Mouse (Mus musculus) testis, adult 2 months (tissue): ENCODE data around the gene Snrnp25. TPM values are rescaled to one million over a fixed set of nuclear protein-coding genes. Genes with fewer than 3 reads are reported as not detected.

Source experiments
- H3K27ac ChIP-seq: fragments of 200-500 bp; 2 replicates; pipeline ENCODE4 v1.5.1; 2012; ENCODE audit warnings: low read depth, low read length; ENCODE audit not compliant: control insufficient read depth, insufficient read depth
- H3K27me3 ChIP-seq: fragments of 200-500 bp; 2 replicates; pipeline ENCODE4 v1.6.1; 2012; ENCODE audit warnings: mild to moderate bottlenecking, low read length, moderate library complexity; ENCODE audit not compliant: control insufficient read depth, insufficient read depth
- H3K36me3 ChIP-seq: fragments of 200-500 bp; 2 replicates; pipeline ENCODE4 v1.6.1; 2012; ENCODE audit warnings: mild to moderate bottlenecking, low read length; ENCODE audit not compliant: control insufficient read depth, insufficient read depth
- H3K4me1 ChIP-seq: fragments of 200-500 bp; 2 replicates; pipeline ENCODE4 v1.6.1; 2012; ENCODE audit warnings: low read length; ENCODE audit not compliant: control insufficient read depth, insufficient read depth
- H3K4me3 ChIP-seq: fragments of 200-500 bp; 2 replicates; pipeline ENCODE4 v1.5.1; 2012; ENCODE audit warnings: low read depth, mild to moderate bottlenecking, low read length, moderate library complexity, mixed read lengths; ENCODE audit not compliant: control insufficient read depth
- CTCF ChIP-seq: fragments of 200-500 bp; IDR thresholded peaks from 2 replicates; pipeline ENCODE4 v1.5.1; 2012; ENCODE audit warnings: low read depth, mild to moderate bottlenecking, inconsistent platforms, low read length, moderate library complexity; ENCODE audit not compliant: control insufficient read depth, insufficient read depth, insufficient replicate concordance
- POLR2A ChIP-seq: fragments of 200-500 bp; IDR thresholded peaks from 2 replicates; pipeline ENCODE4 v1.6.1; 2012; ENCODE audit warnings: low read depth, mild to moderate bottlenecking, inconsistent platforms, low read length, moderate library complexity; ENCODE audit not compliant: control insufficient read depth
- polyA plus RNA-seq: library from polyadenylated mRNA; depleted of rRNA; stranded (reverse); fragments of >200 nt; gene quantifications from 2 replicates; pipeline ENCODE4 v1.2.3, GENCODE M21; 2012; rRNA removed

The Snrnp25 gene
- polyA plus RNA-seq: 38.8 and 39.6 TPM in 2 replicates

- H3K36me3 ChIP-seq: peaks cover 3% of the 10 kb centered on the region; the same call in 1 of the 2 replicates
- H3K27ac ChIP-seq: peak within 1 kb of the TSS; percentile 37
- peaks cover 6% of the 10 kb centered on the region for H3K4me1 ChIP-seq
- no peaks in the 10 kb centered on the region for H3K27me3 ChIP-seq
- H3K4me3 ChIP-seq: peak within 1 kb of the TSS; percentile 91
- TF ChIP-seq CTCF (peak; percentile 51; the same call in 1 of the 2 replicates), POLR2A (peak; percentile 50; the same call in 1 of the 2 replicates)
These were observed at the start of gene Snrnp25 for GRCm38 (mm10) chr11:32205058-32205873. Gene Snrnp25, plus strand, starts transcription at chr11:32205415.

DNA sequence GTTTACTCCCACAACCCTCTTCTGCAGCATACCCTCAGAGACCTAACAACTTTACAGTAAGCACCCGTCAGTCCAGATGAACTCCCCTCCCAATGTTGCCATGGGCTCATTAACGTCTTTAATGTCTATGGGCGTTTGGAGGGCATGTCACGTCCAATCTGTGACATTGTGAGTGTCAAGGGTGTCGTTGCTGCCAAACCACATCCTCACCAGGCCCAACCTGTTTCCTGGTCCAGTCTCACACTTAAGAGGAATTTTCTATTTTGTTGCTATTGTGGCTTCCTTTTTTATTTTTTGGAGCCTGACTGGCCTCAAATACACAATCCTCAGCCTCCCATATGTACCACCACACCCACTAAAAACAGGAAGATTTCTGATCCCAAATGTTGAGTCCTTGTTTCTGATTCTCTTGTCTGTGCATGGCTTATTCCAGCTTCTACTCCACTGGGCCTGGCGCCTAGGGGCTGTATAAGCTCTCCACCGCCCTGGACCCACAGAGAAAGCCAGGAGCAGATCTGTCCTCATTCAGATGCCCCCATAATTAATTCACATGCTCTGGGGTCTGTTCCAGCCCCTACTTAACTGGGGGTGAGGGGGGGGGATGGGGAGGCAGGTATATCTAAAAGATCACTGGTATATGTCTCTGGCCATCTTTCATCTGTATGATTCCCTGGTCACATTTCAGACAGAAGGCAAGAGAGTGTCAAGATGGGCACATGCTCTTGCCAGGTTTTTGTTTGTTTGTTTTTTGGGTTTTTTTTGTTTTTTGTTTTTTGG is 48.2 kb upstream of the Snrnp25 start:
- no peaks in the 10 kb centered on the region for H3K36me3 ChIP-seq
- no peak overlapping the region for H3K27ac ChIP-seq
- no peaks in the 10 kb centered on the region for H3K27me3 ChIP-seq
- TF ChIP-seq CTCF (no peak), POLR2A (no peak)
- peaks cover 3% of the 10 kb centered on the region; the same call in 1 of the 2 replicates for H3K4me1 ChIP-seq
- no peak overlapping the region for H3K4me3 ChIP-seq

GRCm38 (mm10) chr11:32157791-32158594 is 47.2 kb upstream of the Snrnp25 start:
- no peaks in the 10 kb centered on the region for H3K36me3 ChIP-seq
- no peaks in the 10 kb centered on the region for H3K27me3 ChIP-seq
- H3K4me3 ChIP-seq: no peak overlapping the region
- no peak overlapping the region for H3K27ac ChIP-seq
- TF ChIP-seq CTCF (no peak), POLR2A (no peak)
- peaks cover 3% of the 10 kb centered on the region; the same call in 1 of the 2 replicates for H3K4me1 ChIP-seq

DNA sequence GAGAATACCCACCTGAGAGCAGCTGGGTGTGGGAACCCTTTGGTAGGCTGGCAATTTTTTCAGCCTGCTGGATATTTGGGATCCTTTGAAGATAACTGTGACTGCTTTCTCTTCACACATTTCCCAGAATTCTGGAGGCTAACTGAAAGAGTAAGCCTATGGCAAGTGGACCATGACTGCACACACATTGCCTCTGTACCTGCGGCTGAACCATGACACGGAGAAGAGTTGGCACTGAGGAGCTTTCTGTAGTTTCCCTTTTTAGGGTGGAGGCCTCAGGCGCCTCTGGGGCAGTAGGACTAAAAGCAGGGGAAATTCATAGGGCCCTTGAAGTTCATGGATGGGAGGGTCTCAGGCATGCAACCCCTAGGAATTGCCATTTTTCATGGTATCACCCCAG is 46.0 kb upstream of the Snrnp25 start:
- Histone ChIP-seq H3K27ac (no peak overlapping the region), H3K4me3 (no peak overlapping the region), H3K4me1 (peaks cover 3% of the 10 kb centered on the region; the same call in 1 of the 2 replicates), H3K36me3 (no peaks in the 10 kb centered on the region), H3K27me3 (no peaks in the 10 kb centered on the region)
- no peak for TF ChIP-seq CTCF
- no peak for TF ChIP-seq POLR2A

DNA sequence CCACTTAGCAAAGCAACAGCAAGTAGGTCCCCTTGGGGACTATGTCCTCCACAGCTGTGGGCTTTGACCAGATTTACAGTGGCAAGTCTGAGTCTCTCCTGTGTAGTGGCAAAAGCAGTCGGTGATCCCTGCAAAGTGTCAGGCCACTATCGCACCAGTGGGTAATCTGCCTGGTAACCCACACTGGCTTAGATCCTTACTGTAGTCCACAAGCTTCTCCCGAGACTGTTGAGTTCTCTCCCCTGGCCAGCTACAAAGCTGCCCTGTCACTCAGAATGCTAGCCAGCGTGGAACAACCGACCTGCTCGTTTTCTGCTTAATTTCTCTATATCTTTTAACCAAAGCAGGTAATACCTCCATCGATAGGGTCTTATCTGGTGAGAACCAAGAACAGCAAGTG is 44.9 kb upstream of the Snrnp25 start:
- Histone ChIP-seq H3K4me3 (no peak overlapping the region), H3K27ac (no peak overlapping the region), H3K4me1 (peaks cover 3% of the 10 kb centered on the region; the same call in 1 of the 2 replicates), H3K36me3 (no peaks in the 10 kb centered on the region), H3K27me3 (no peaks in the 10 kb centered on the region)
- TF ChIP-seq CTCF: no peak
- TF ChIP-seq POLR2A: no peak

GRCm38 (mm10) chr11:32161500-32161899 is 43.7 kb upstream of the Snrnp25 start:
- no peak overlapping the region for H3K4me3 ChIP-seq
- H3K27ac ChIP-seq: no peak overlapping the region
- no peaks in the 10 kb centered on the region for H3K36me3 ChIP-seq
- TF ChIP-seq CTCF (peak; percentile 12; the same call in 1 of the 2 replicates), POLR2A (no peak)
- H3K27me3 ChIP-seq: no peaks in the 10 kb centered on the region
- H3K4me1 ChIP-seq: peaks cover 3% of the 10 kb centered on the region; the same call in 1 of the 2 replicates
